Mouse (Mus musculus): ENCODE measurements around the gene Eea1. TPM values are rescaled to one million over a fixed set of nuclear protein-coding genes. Genes with fewer than 3 reads are reported as not detected.
"Not testable (repeated sequence)": the region's sequence is repeated elsewhere in the genome, so short reads cannot be mapped to it uniquely, and the experiment has no call there.

The Eea1 gene
- polyA plus RNA-seq, 1 experiment from 2014 or later = 24.4 TPM

DNA sequence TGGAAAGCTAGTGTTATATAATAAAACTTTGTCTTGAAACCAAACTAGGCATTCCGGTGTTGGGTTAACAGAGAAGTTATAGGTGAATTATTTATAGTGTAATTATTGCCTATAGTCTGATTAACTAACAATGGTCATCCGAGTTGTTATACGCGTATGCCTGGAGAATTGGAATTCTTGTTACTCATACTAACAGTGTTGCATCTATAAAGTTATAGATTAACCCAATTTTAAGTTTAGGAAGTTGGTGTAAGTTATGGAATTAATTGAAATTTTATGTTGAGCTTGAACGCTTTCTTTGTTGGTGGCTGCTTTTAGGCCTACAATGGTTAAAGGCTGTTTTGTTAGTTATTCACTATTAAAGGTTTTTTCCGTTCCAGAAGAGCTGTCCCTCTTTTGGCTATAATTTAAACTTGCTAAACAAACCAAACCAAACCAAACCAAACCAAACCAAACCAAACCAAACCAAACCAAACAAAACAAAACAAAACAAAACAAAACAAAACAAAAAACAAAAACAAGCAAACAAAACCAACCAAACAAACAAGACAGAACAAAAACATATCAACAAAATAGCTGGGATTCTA, 137.1 kb downstream of the Eea1 start:
- not testable (repeated sequence) for H3K36me3 ChIP-seq, H3K9me3 ChIP-seq, H3K27ac ChIP-seq, H3K27me3 ChIP-seq, H3K9ac ChIP-seq, H3K4me1 ChIP-seq, H3K4me3 ChIP-seq, H3K4me2 ChIP-seq
- peak; percentile 100 for ATAC-seq (ENCODE audit: insufficient number of reproducible peaks, low FRiP score, low TSS enrichment, low read depth)
- 73% methylated on average over 6 of the region's 6 CpGs for WGBS

DNA sequence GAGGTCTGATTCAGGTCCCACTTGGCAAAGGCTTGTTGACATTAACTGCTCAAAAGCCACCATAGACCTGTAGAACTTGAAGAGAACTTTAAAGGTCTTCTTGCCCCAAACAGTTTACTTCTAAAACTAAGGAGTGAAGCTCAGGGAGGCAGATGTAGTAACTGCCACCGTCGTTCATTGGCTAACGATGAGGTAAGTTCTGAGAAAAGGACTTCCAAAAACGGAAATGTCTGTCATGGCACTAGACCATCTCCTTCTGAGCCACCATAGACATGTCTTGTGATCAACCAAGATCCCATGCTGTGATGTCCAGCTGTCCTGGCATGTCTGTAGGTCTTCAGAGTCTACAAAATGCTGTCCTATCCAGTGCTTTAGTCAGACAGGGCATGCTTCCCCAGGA, 139.4 kb downstream of the Eea1 start:
- no peaks in the 10 kb centered on the region for H3K4me1 ChIP-seq
- no peaks in the 10 kb centered on the region for H3K9me3 ChIP-seq
- H3K36me3 ChIP-seq = no peaks in the 10 kb centered on the region
- H3K9ac ChIP-seq = no peak overlapping the region
- H3K4me3 ChIP-seq = no peak overlapping the region
- H3K27me3 ChIP-seq = no peaks in the 10 kb centered on the region
- H3K4me2 ChIP-seq = no peak overlapping the region
- ATAC-seq (ENCODE audit: insufficient number of reproducible peaks, low FRiP score, low TSS enrichment, low read depth) = no peak
- H3K27ac ChIP-seq = no peak overlapping the region
- WGBS = 84% methylated on average over 4 of the region's 4 CpGs

DNA sequence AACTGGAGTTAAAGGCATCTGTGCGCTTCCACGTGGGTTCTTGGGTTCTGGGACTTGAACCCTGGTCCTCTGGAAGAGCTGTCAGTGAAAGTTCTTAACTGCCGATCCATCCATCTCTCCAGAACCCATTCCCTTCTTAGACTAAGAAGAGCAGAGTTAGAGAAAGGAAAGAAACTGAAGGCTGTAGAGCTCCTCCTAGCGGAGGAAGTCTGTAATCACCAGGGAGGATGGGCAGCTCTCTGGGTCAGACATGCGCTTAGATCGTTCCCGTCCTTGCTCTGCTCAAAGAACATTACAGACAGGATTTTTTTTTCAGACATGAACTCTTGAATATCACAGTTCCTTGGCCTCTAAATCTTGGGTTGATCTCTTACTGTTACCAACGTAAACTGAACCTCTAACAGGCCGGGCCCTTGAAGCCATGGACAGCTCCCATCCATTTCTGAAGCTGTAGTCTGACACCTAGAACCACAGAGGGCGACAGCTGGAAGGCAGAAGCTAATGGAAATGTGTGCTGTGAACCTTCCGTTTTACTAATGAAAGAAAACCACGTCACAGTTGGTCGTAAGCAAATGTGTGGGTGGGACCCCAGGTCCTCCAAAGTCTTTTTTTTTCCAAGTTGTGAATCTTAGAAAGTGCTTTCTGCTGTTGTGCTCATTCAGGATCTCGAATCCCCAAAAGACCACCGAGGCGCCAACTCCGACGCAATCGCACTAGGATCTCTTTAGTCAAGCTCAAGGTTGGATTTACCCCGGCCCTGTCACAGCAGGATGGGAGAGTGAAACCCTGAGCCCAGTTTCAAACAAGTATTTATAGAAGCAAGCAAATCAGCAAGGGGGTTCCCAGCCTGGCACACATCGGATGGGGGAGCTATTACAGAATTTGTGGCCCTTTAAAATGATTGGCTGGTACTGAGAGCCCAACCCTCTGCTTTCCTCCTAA, 140.3 kb downstream of the Eea1 start:
- 62% methylated on average over 21 of the region's 21 CpGs for WGBS
- H3K9me3 ChIP-seq = no peaks in the 10 kb centered on the region

DNA sequence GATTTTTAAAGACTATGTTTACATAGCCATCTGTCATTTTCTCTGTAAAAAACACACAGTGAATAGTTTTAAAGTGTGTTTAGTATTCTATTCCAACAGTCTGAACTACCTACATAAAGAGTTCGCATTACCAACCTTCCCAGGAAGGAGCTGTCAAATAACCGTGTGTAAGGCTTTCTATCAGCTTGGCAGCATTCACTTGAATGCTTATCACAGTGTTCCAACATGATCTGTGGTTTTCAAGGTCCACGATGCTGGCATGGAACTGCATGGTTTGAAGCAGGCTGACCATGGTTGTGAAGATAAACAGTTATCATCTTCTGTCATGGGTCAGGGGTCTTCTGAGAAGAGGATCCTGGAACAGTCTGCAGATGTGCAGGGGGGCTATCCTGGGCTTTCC, 141.8 kb downstream of the Eea1 start:
- Histone ChIP-seq H3K4me3 (no peak overlapping the region), H3K9me3 (no peaks in the 10 kb centered on the region), H3K27ac (no peak overlapping the region), H3K4me2 (no peak overlapping the region), H3K36me3 (no peaks in the 10 kb centered on the region), H3K4me1 (no peaks in the 10 kb centered on the region), H3K27me3 (no peaks in the 10 kb centered on the region), H3K9ac (no peak overlapping the region)
- no peak for ATAC-seq (ENCODE audit: insufficient number of reproducible peaks, low FRiP score, low TSS enrichment, low read depth)
- 76% methylated on average over 3 of the region's 3 CpGs for WGBS

More for the DNA sequence above, 140.3 kb downstream of the Eea1 start:
- no peak overlapping the region for H3K27ac ChIP-seq
- H3K4me2 ChIP-seq = no peak overlapping the region
- no peaks in the 10 kb centered on the region for H3K4me1 ChIP-seq
- no peaks in the 10 kb centered on the region for H3K27me3 ChIP-seq
- no peak overlapping the region for H3K9ac ChIP-seq
- ATAC-seq (ENCODE audit: insufficient number of reproducible peaks, low FRiP score, low TSS enrichment, low read depth) = no peak
- H3K36me3 ChIP-seq = no peaks in the 10 kb centered on the region
- H3K4me3 ChIP-seq = no peak overlapping the region

DNA sequence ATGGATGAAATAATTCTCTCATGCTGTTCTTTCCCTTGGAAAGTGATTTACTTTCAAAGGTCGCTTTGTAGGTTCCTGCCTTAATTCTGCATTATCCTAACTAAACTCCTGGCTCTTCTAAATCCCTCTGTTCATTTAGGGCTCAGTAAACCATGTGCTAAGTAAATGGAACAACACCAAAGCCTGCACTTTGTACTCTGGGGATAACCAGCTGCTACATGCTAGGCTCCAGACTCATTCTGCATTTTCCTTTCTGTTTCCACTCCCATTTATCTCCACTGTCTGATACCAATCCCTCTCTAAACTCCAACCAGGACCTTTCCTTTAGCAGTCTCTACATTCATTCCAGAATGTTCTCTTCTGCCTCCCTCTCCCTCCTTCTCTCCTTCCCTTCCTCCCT, 149.3 kb downstream of the Eea1 start:
- WGBS = 50% methylated on average over 1 of the region's 1 CpGs
- Histone ChIP-seq H3K27me3 (no peaks in the 10 kb centered on the region), H3K4me2 (no peak overlapping the region), H3K27ac (no peak overlapping the region), H3K9ac (no peak overlapping the region), H3K4me3 (no peak overlapping the region), H3K4me1 (no peaks in the 10 kb centered on the region), H3K9me3 (no peaks in the 10 kb centered on the region), H3K36me3 (no peaks in the 10 kb centered on the region)
- ATAC-seq (ENCODE audit: insufficient number of reproducible peaks, low FRiP score, low TSS enrichment, low read depth) = no peak

- no peak overlapping the region for H3K9ac ChIP-seq
Observed at GRCm38 (mm10) chr10:96090388-96090787, 149.9 kb downstream of the Eea1 start.

DNA sequence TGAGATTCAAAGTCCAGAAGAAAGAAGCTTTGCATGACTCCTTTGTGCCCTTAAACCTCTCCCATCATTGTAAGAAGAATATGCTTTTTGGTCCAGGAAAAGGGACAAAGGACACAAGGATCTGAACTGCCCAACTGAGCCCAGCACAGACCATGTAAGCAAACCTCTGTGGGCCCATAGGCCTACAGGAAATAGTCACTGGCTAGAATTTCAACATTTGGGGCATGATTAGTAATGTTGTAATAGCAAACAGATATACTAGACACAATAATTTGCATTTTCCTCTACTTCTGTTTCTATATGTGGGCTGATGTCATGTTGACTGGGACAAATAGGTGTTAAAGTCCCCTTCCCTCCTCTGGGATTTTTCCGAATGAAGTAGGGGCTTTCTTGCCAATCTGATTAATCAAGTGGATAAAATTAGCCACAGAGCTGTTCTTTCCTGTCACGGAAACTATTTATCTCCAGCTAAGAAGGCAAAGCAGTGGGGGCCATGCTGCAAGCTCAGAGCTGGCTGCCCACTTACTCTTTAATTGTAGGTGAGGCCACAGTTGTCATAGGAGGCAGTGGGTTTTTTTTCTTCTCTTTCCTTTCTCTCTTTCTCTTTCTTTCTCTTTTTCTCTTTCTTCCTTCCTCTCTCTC, 153.6 kb downstream of the Eea1 start:
- no peak for ATAC-seq (ENCODE audit: insufficient number of reproducible peaks, low FRiP score, low TSS enrichment, low read depth)
- H3K9me3 ChIP-seq = no peaks in the 10 kb centered on the region
- no peaks in the 10 kb centered on the region for H3K4me1 ChIP-seq
- H3K9ac ChIP-seq = no peak overlapping the region
- no peak overlapping the region for H3K4me3 ChIP-seq
- H3K36me3 ChIP-seq = no peaks in the 10 kb centered on the region
- H3K27me3 ChIP-seq = no peaks in the 10 kb centered on the region
- no peak overlapping the region for H3K4me2 ChIP-seq
- 49% methylated on average over 2 of the region's 2 CpGs for WGBS
- H3K27ac ChIP-seq = no peak overlapping the region

More at GRCm38 (mm10) chr10:96090388-96090787, 149.9 kb downstream of the Eea1 start:
- H3K4me1 ChIP-seq = no peaks in the 10 kb centered on the region
- 84% methylated on average over 3 of the region's 3 CpGs for WGBS
- no peaks in the 10 kb centered on the region for H3K27me3 ChIP-seq
- H3K27ac ChIP-seq = no peak overlapping the region
- no peaks in the 10 kb centered on the region for H3K9me3 ChIP-seq
- ATAC-seq (ENCODE audit: insufficient number of reproducible peaks, low FRiP score, low TSS enrichment, low read depth) = no peak
- H3K4me2 ChIP-seq = no peak overlapping the region
- H3K36me3 ChIP-seq = no peaks in the 10 kb centered on the region
- no peak overlapping the region for H3K4me3 ChIP-seq

GRCm38 (mm10) chr10:96094559-96094958, 154.1 kb downstream of the Eea1 start:
- Histone ChIP-seq H3K9me3 (no peaks in the 10 kb centered on the region), H3K36me3 (no peaks in the 10 kb centered on the region), H3K27me3 (no peaks in the 10 kb centered on the region), H3K4me3 (no peak overlapping the region), H3K27ac (no peak overlapping the region), H3K4me2 (no peak overlapping the region), H3K4me1 (no peaks in the 10 kb centered on the region), H3K9ac (no peak overlapping the region)
- ATAC-seq (ENCODE audit: insufficient number of reproducible peaks, low FRiP score, low TSS enrichment, low read depth) = no peak
- WGBS = 79% methylated on average over 2 of the region's 2 CpGs

Other genes starting within 250 kb of the Eea1 start
- not detected in 2 replicates for gene Gm33543, start 97.7 kb upstream of the Eea1 start, polyA plus RNA-seq (2015; fragmentation: Nextera tagmentation; extraction: Ambion mirVana)
- not detected in 2 replicates for gene Gm5426, start 196.0 kb downstream of the Eea1 start, polyA plus RNA-seq (2015; fragmentation: Nextera tagmentation; extraction: Ambion mirVana)